Mouse (Mus musculus) testis, adult 2 months (tissue): ENCODE measurements around the gene Crp.

ENCODE experiments used
- CTCF ChIP-seq: fragments of 200-500 bp; IDR thresholded peaks from 2 replicates; pipeline ENCODE4 v1.5.1; 2012; ENCODE audit warnings: low read depth, mild to moderate bottlenecking, inconsistent platforms, low read length, moderate library complexity; ENCODE audit not compliant: control insufficient read depth, insufficient read depth, insufficient replicate concordance
- POLR2A ChIP-seq: fragments of 200-500 bp; IDR thresholded peaks from 2 replicates; pipeline ENCODE4 v1.6.1; 2012; ENCODE audit warnings: low read depth, mild to moderate bottlenecking, inconsistent platforms, low read length, moderate library complexity; ENCODE audit not compliant: control insufficient read depth

GRCm38 (mm10) chr1:172785322-172785721 lies 87.5 kb downstream of the Crp start:
- TF ChIP-seq CTCF: no peak
- TF ChIP-seq POLR2A: no peak
